Mouse (Mus musculus): ENCODE measurements around the gene Prdm1. TPM values are rescaled to one million over a fixed set of nuclear protein-coding genes. Genes with fewer than 3 reads are reported as not detected.

Gene Prdm1
- polyA plus RNA-seq, 1 experiment from 2014 or later, result 0.62 TPM

DNA sequence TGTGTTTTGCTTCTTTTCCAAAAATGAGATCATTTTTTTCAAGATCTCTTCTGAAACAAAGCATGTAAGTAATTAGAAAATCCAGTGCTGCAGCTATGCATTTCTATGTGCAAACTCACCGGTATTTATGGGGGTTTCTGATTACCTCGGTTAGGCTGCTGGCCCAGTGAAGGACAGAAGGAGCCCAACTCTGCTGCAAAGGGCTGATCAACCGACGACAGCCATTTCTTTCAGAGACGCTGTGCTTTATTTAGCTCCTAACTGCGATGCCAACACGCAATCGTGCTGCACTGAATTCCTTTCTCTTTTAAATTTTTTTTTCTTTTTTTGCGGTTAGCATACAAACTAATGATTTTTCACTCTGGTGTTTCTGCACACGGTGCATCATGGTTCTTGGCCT, 126.7 kb downstream of the Prdm1 start:
- no peak overlapping the region for H3K4me3 ChIP-seq (replicated peaks)
- no peak overlapping the region for H3K27ac ChIP-seq
- no peaks in the 10 kb centered on the region for H3K9me3 ChIP-seq
- H3K4me1 ChIP-seq (replicated peaks), result no peaks in the 10 kb centered on the region
- H3K36me3 ChIP-seq, result no peaks in the 10 kb centered on the region
- no peak overlapping the region for H3K9ac ChIP-seq (replicated peaks)
- 89% methylated on average over 10 of the region's 10 CpGs for WGBS
- H3K27me3 ChIP-seq, result no peaks in the 10 kb centered on the region
- ATAC-seq, result no peak
- H3K4me2 ChIP-seq (replicated peaks), result no peak overlapping the region

DNA sequence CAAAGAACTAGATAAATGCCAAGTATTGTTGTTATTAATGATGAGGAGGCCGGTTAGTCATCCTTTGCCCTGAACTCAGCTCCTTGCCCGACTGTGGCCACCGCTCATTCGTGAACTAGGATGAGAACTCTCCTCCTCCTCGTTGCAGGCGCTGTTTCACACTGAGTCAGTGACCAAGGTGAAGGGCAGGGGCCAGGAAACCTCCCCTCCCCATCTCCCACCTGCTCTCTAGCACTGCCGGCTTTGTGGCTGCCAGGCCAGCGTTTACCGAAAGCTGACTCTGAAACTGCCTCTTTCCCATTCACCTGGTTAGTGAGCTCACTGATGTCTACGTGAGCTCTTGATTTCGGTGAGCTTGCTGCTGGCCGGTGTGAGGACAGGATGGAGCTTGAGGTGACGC, 127.7 kb downstream of the Prdm1 start:
- 61% methylated on average over 13 of the region's 13 CpGs for WGBS
- no peaks in the 10 kb centered on the region for H3K27me3 ChIP-seq
- no peaks in the 10 kb centered on the region for H3K4me1 ChIP-seq (replicated peaks)
- no peaks in the 10 kb centered on the region for H3K9me3 ChIP-seq
- no peak overlapping the region for H3K27ac ChIP-seq
- no peak overlapping the region for H3K4me3 ChIP-seq (replicated peaks)
- no peak overlapping the region for H3K9ac ChIP-seq (replicated peaks)
- no peaks in the 10 kb centered on the region for H3K36me3 ChIP-seq
- no peak overlapping the region for H3K4me2 ChIP-seq (replicated peaks)
- no peak for ATAC-seq

DNA sequence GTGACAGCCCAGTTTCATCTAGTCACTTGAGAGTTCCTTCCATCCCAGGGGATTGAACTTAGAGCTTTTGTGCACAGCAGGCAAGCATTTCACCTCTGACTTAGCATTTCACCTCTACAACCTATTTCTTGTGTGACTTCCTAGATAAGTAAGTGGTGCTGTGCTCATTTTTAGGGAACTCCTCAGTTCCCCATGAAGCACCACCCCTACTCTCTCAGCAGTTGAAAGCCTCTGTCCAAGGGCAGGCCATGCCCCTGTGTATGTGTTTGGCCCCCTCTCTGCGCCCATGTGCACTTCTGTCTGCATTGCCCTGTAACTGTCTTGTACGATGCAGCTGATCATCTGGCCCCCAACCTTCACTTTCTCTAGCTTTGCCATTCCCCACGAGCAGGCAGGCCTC, 128.2 kb downstream of the Prdm1 start:
- H3K4me2 ChIP-seq (replicated peaks), result no peak overlapping the region
- H3K4me3 ChIP-seq (replicated peaks), result no peak overlapping the region
- no peaks in the 10 kb centered on the region for H3K27me3 ChIP-seq
- no peaks in the 10 kb centered on the region for H3K4me1 ChIP-seq (replicated peaks)
- no peaks in the 10 kb centered on the region for H3K9me3 ChIP-seq
- H3K36me3 ChIP-seq, result no peaks in the 10 kb centered on the region
- H3K9ac ChIP-seq (replicated peaks), result no peak overlapping the region
- WGBS, result 54% methylated on average over 3 of the region's 3 CpGs
- no peak overlapping the region for H3K27ac ChIP-seq
- no peak for ATAC-seq

DNA sequence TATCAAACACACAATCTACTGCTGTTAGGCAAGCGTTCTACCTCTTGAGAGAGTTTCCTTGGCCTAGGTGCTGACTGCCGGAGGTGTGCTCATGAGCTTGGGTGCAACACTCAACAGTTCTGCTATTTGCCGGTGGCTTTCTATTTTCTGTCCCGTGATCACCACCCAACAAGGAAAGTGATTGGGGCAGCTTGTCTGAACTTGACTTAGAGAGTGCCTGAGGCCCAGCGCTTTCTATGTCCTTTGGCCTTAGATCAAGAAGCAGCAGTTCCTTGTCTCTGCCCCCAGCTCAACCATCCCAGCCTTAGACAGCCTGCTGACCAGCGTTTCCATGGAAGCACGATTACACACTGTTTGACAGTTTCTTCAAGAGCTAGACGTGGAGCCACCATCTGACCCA, 135.4 kb downstream of the Prdm1 start:
- Histone ChIP-seq H3K4me2 (replicated peaks) (no peak overlapping the region), H3K4me3 (replicated peaks) (no peak overlapping the region), H3K27ac (no peak overlapping the region), H3K4me1 (replicated peaks) (no peaks in the 10 kb centered on the region), H3K9me3 (no peaks in the 10 kb centered on the region), H3K27me3 (no peaks in the 10 kb centered on the region), H3K9ac (replicated peaks) (no peak overlapping the region), H3K36me3 (no peaks in the 10 kb centered on the region)
- ATAC-seq, result no peak
- 88% methylated on average over 8 of the region's 8 CpGs for WGBS

DNA sequence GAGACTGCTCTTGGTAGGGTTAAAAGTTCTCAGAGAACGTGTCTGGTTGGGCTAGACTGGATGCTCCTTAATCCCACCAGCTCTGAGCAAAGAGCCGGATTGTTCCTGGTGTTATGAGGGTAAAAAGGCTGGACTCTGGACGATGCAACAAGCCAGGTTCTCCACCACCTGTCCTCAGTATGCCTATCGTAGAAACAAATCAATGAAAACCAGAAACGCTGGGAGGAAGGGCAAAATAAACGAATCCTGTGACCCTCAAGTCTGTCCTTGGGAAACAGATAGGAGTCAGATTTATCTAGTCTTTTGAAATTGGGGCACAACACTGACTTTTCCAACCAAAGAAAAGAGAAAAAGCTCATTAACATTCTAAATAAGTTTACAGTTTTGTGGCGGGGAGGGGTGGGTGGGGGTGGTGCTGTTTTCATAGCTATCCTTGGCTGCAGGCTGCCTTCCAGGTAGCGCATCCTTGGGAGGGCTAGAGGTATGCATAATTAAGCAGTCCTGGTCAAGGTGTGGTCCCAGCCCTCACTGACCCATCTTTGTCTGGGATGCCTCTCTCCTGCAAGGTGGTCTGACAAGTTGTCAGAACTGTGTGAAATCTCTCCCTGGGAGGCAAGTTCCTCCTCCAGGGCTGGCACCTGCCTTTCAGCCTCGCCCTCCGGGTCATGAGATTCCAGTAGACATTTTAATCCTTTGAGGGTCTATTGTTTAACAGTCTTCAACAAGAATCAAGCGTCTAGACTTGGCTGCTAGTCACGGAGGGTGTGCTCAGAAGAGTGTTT, 136.6 kb downstream of the Prdm1 start:
- H3K9ac ChIP-seq (replicated peaks), result no peak overlapping the region
- H3K36me3 ChIP-seq, result no peaks in the 10 kb centered on the region
- no peak overlapping the region for H3K4me3 ChIP-seq (replicated peaks)
- H3K4me1 ChIP-seq (replicated peaks), result no peaks in the 10 kb centered on the region
- no peak for ATAC-seq
- H3K27me3 ChIP-seq, result no peaks in the 10 kb centered on the region
- H3K27ac ChIP-seq, result no peak overlapping the region
- WGBS, result 46% methylated on average over 12 of the region's 12 CpGs
- no peaks in the 10 kb centered on the region for H3K9me3 ChIP-seq
- no peak overlapping the region for H3K4me2 ChIP-seq (replicated peaks)

DNA sequence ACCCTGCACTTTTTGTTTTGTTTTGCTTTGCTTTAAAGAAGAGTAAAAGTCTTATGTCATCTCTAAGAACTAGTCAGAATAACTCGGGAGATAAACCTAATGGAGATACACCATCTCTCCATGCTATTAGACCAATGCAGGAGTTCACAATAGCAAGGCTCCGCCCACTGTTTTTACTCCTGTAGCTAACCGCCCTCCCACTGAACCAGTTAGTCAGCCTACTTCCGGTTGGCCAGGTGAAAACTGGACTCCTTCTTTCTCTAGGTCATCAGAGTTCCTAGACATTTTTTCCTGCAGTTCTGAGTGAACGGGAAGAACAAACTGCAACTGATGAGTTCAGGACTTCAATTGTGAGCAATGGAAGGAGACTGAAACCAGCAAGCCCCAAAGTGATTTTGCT, 138.0 kb downstream of the Prdm1 start:
- Histone ChIP-seq H3K36me3 (no peaks in the 10 kb centered on the region), H3K4me2 (replicated peaks) (no peak overlapping the region), H3K9ac (replicated peaks) (no peak overlapping the region), H3K27me3 (no peaks in the 10 kb centered on the region), H3K4me3 (replicated peaks) (no peak overlapping the region), H3K9me3 (no peaks in the 10 kb centered on the region), H3K27ac (no peak overlapping the region), H3K4me1 (replicated peaks) (no peaks in the 10 kb centered on the region)
- ATAC-seq, result no peak
- WGBS, result 80% methylated on average over 5 of the region's 5 CpGs

DNA sequence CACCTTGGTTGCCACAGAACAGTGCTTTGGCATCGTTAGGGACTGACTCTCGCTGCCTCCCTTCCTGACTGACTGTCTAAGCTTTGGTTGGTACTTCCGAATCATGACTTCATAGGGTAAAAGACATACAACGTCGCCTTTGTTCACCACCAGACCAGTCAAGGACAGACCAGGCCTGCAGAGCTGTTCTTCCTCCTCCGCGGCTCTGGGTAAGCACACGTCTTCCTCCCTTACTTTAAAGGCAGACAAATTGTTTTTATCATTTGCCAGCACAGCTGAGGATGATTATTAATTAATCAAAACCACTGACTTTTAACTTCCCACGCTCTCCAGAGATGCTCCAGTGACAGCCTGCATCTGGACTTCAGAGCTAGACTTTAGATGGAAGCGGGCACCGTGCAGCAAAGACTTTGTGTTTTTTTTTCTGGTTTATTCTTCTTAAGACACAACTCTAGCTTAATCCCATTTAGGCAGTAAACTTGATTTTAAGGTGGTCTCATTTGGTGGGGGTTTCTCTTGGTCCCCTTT, 139.5 kb downstream of the Prdm1 start:
- no peaks in the 10 kb centered on the region for H3K27me3 ChIP-seq
- H3K4me1 ChIP-seq (replicated peaks), result no peaks in the 10 kb centered on the region
- no peak overlapping the region for H3K4me2 ChIP-seq (replicated peaks)
- WGBS, result 80% methylated on average over 11 of the region's 11 CpGs
- H3K9ac ChIP-seq (replicated peaks), result no peak overlapping the region
- H3K9me3 ChIP-seq, result no peaks in the 10 kb centered on the region
- no peak overlapping the region for H3K4me3 ChIP-seq (replicated peaks)
- no peak overlapping the region for H3K27ac ChIP-seq
- H3K36me3 ChIP-seq, result no peaks in the 10 kb centered on the region
- ATAC-seq, result no peak

All from midbrain, embryonic 13.5 days (tissue).